Mouse (Mus musculus) gastrocnemius, postnatal 14 days (tissue): ENCODE data around the gene Rab3gap1. TPM values are rescaled to one million over a fixed set of nuclear protein-coding genes. Genes with fewer than 3 reads are reported as not detected.

Experiments used
- DNase-seq: peaks from one replicate; pipeline ENCODE4 v3.0.0; 2021; ENCODE audit warnings: mixed read lengths
- intact Hi-C: fragments of 180-260 bp; cut with DNase I; formaldehyde crosslinking; loops from one replicate; pipeline ENCODE4 v1.15.1; 2025; ENCODE audit warnings: low total_unique reads
- total RNA-seq, 2 experiments: library from RNA; stranded (reverse); gene quantifications; 2 replicates each; pipeline ENCODE4 v1.2.3; 2021

Gene Rab3gap1
- total RNA-seq, 2 experiments from 2014 or later = 22.0 to 23.9 TPM

DNA sequence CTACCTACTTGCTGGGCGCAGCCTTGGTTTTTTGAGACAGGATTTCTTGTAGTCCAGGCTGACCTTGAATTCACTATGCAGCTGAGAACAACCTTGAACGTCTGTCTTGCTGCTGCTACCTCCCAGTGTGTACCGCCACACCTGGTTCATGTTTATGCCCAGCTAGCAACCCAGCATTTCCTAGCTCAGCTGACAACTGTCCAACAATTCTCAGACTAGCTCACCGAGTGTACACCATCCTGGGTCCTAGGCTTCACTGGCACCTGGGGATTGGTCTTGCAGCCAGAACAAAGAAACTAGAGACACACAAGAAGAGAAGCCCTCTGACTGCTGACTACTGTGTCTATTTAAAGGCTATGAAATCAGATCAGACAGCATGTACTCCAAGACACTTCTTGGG lies 102.3 kb downstream of the Rab3gap1 start:
- DNase-seq = no peak
- intact Hi-C loops = no loop called here

DNA sequence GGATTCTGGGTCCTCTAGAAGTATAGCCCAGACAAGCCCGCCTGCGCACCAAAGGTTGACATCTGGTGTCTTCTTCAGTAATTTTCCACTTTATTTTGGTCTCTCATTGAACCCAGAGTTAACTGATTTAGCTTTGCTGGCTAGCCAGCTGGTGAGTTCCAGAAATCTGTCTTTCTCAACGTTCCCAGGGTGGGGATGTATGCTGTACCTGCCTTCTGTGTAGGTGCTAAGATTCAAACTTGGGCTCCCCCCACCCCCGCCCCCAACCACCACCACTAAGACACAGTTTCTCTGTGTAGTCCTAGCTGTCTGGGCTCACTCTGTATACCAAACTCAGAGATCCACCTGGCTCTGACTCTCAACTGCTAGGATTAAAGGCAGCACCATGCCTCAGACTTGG lies 105.5 kb downstream of the Rab3gap1 start:
- intact Hi-C loops = no loop called here
- DNase-seq = no peak

DNA sequence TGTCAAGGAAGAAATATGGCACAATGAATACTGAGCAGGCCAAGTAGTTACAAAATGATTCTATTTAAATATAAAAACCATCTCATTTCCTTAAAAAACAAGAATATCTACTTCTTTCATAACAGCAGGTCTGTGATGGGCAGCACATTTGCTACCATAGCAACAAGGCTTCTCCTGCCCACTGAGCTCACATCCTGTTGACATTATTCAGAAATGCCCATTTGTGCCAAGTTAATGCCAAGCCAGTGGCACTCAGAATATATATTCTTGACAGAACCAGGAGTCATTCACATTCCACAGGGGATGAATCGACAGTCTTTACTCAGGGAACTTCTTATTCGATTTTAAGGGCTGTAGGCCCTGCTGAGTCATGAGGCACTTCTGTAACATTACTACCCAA lies 107.1 kb downstream of the Rab3gap1 start:
- intact Hi-C loops = no loop called here
- DNase-seq = no peak

DNA sequence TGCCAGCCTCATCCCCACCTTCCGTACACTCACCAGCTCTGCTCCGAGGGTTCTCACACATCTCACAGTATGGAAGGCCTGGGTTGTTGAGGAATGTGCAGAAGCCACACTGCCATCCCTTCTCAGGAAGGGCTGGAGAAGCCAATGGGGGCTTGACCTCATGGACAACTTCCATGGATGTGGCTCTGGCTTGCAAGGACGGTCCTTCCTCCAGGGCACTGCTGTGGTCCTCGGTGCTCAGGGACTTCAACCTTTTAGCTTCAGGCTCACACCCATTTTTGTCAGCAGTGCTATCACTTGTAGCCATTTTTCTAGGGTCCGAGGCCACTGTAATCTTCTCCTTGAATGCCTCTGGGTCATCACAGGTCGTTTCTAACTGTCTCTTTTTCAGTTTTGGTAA lies 107.5 kb downstream of the Rab3gap1 start:
- no peak for DNase-seq
- intact Hi-C loops = no loop called here

DNA sequence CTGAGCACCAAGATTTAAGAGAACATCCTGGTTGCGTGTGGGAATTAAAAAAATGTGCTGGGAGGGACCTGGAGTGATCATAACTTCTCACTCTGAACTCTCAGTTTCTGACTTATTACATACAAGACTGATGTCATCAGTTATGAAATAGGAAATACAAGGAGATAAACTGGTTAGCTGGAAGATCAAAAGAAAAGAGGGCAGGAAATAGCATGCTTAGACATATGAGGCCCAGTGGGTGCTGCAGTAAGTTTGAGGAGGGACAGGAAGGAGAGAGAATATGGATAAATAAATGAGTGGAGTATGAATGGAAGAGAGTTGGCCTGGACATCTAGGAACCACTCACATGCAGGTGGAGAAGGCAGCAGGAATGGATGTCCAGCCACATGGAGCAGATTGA lies 109.6 kb downstream of the Rab3gap1 start:
- intact Hi-C loops = no loop called here

DNA sequence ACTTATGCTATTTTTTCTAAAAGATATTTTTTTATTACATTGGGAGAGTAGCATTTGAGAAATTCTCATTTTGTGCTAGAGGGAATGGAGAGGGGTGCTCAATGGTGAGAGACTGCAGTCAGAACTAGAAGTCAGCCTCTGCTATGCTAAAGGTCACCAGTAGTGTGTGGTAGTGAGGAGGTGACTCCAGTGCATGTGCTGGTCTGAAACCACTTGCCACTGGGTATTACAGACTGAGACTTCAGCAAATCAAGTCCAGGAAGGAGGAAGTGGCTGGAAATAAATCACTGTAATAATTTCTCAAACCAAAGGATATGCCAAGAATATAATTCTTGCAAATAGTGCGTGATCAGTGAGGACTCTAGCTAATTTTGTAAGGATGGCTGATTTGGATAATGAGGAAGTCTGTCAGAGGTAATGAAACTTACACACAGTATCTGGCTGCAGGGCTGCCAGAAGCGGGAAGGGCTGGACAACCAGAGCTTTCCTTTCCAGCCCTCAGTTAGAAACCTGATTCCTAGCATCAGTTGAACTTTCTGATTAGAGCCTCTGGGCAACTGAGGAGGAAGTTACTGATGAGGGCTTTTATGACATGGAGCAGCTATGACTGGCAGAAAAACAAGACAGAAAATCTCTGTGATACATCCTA lies 112.5 kb downstream of the Rab3gap1 start:
- intact Hi-C loops = no loop called here
- DNase-seq = no peak

More for the DNA sequence above, 109.6 kb downstream of the Rab3gap1 start:
- DNase-seq = no peak

DNA sequence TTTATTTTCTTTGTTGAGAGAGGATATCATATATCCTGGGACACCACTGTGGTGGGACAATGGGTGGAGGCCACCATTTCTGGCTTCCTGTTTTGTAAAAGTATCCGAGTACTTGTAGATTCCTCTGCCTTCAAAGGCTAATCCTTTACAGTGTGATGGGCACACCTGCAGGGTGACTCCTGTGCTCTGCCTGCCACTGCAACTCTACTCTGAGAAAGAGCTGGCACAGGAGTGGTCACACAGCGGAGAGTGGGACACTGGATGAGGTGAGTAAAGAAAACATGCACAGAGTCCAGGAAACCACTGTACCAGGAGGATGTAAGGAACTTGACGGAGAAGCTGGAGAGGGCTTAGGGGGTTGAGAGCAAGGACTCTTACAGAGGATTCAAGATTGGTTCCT lies 113.7 kb downstream of the Rab3gap1 start:
- no peak for DNase-seq
- intact Hi-C loops = no loop called here

DNA sequence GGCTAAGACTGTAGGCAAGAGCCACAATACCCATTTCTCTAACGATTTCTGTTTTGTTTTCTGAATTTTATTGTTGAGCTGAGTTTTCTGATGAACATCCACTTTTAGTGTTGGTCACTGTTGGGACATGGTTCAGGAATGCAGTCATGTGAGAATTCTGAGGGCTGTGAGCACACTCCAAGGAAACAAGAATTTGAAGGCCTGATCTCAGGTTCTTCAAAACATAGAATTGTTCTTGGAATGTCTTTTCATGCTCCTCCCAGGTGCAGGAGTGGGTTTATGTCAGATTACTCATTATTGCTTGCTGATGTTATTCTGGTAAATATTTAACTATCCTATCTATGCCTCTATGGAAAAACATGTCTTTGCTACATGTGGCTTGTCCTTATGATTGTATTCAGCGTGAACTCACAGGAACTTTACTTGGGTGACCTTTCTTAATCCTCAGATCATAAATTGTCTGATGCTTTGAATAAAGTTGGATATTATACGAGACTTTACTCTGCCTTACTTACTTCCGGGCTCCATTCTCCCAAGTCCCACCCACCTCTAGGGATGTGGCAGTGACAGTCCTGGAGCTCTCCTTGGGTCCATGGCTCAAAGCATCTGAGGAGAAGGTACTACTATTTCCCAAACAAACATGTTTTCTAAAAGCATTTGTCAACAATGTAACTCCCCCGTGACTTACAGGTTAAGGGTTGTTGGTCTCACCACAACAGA lies 114.9 kb downstream of the Rab3gap1 start:
- no peak for DNase-seq
- intact Hi-C loops = no loop called here

DNA sequence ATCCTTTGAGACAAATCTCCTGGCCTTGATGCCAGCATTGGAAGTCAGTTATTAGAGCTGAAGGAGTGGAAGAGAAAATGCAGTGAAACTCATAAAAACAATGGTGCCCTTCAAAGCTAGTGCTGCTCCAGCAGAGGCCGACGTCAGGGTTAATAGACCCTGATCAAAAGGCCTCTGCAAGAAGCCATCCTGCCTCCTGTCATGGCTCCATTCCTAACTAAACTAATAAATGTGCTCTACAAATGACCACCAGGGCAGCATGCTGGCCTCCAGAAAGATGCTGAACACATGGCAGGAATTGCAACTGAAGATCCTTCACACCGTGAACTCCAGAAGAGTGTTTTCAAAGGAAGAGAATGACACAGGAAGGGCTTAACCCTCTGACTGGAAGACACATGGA lies 116.8 kb downstream of the Rab3gap1 start:
- no peak for DNase-seq
- intact Hi-C loops = no loop called here

DNA sequence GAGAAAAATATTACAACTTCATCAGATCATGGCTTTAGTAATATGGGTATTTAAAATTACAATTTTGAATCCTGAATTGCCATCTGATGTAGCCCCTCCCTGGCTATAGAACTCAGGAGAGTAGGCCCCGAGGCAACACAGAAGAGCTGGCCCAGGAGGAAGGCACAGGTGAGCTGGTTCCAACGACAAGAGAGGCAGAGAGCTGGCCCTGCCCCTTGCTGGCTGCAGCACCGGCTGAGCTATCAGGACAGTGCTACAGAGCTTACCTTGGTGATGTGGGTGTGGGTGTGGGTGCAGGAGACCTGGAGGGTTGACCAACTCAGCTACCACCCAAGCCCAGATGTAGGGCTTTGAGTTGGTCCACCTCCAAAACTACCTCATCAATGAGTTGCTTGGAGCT lies 119.7 kb downstream of the Rab3gap1 start:
- intact Hi-C loops = no loop called here
- no peak for DNase-seq

DNA sequence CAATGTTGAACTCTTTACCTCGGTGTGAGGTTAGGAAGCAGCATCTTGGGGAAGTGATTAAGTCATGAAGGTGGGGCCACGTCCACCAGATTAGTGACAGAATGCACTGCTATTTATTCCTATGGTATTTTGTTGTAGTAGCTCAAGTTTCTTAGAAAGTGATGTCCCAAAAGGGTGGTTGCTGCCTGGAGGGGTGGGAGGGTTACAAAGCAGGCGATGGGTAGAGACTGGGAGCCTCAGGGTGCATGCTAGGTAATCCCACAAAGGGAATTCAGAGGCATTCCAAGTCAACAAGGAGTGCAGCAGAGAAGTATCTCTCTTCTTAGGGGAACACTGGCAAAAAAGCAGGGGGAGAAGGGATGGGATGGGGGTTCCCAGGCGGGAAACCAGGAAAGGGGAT lies 120.8 kb downstream of the Rab3gap1 start:
- intact Hi-C loops = no loop called here
- DNase-seq = no peak

DNA sequence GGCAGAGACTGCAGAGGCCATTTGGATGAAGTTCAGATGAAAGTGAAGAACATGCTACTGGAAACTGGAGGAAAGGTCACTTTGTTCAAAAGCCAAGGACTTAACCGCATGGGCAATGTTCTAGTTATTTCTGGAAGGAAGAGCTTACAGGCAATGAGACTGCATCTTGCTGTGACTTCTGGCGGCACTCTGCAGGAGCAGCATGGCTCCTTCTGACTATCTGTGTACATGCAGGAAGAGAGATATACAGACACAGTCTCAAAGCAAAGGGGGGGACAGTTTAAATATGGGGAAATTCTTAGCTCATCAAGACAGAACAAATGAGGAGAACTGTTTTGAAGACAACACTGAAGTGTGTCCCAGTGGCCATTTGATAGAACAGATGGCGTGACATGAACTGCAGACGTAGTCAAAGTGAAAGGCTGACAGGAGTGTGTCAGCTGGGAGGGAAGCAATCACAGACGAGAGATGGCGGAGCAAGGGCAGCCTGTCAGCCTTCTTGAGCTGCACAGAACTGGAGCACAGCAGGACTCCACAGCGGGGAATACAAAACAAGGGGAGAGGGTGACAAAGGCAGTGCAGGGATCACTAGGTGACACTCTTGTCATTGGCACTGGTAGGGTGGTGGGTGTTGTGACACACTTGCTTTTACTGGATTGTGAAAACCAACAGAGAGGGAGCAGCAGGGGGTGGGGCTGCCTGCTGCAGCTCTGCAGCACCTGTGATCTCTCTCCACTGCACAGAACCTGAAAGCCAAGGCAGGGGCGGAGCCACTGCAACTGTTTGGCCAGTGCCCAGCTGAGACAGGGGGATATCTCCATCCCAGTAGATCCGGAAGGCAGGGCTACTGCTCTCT lies 121.5 kb downstream of the Rab3gap1 start:
- DNase-seq = no peak
- intact Hi-C loops = no loop called here

Other genes with a start within 250 kb of the Rab3gap1 start
- not detected for gene Tmem163, start 189.2 kb upstream of the Rab3gap1 start, total RNA-seq
- gene Acmsd, start 139.4 kb upstream of the Rab3gap1 start, total RNA-seq = not detected
- gene Ccnt2, start 94.6 kb upstream of the Rab3gap1 start, total RNA-seq = 10 to 100 TPM; 18.5 to 23.0 TPM
- not detected for gene Map3k19, start 13.7 kb upstream of the Rab3gap1 start, total RNA-seq
- 1 to 10 TPM; 3.9 to 5.3 TPM for gene Zranb3, start 234.3 kb downstream of the Rab3gap1 start, total RNA-seq
- 10 to 100 TPM; 44.9 to 57.4 TPM for gene R3hdm1, start 234.5 kb downstream of the Rab3gap1 start, total RNA-seq